Mouse (Mus musculus) forelimb bud, embryonic 11.5 days (tissue): Measurements from ENCODE around the gene Tsnax.

Source experiments
- DNase-seq: peaks from one replicate; pipeline ENCODE4 v3.0.0-alpha.2; 2012; ENCODE audit warnings: low read depth, low spot score

Gene Tsnax

DNA sequence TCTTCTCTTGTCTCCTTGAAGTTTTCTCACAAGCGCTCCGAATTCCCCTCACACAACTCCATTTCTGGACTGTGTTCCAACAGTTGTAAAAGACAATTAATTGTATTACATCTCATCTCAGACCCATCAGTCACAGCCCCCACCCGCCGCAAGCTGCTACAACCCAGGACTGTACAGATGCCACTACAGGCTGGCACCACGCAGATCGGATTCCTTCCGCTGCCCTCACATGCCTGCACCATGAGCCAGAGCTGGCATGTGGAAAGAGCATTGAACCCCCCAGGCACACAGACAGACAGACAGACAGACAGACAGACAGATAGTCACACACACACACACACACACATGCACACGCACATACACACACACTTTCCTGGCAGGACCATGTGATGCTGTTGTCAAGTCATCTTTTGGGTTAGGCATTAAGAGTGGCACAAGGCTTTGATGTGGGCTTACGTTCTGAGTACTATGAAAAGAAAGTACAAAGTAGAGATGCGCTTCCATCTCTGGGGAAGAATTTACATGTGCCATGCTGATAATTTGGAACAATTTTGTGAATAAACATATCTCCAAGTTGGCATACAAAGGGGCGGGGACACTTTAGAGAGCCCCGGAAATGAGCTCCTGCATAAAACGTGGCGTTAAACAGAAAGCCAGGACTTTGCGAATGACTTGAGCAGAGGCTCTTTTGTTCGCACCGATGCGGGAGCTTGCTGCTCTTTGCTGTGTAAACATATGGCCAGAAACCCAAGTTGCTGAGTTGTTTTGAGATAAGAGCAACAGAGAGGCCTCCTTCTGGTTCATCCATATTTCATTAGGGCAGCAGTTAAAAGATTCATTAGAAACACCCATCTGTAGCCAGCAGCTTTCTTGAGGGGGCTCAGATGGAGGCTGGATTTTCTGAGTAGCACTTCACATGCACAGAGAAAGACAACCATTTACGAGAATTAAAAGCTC lies 67.9 kb downstream of the Tsnax start:
- no peak for DNase-seq

DNA sequence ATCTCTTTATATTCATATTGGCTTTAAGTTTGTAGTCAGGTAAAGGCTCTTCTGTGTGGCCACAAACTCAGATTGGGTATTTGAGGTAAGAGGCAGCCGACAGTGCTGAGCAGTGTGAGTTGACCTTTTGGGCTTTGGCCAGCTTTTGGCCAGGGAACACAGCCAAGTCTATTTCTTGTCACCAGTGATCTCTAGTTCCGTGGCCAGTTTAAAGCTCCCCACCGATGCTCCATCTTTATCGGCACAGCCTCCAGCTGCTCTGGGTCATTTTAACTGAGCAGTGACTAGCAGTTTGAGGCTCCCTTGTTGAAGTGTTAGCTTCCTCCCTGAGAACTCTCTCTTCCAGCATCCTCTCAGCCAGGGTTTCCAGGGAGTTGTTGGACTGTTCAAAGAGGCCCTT lies 70.9 kb downstream of the Tsnax start:
- no peak for DNase-seq
